Mouse (Mus musculus) neural tube, embryonic 14.5 days (tissue): ENCODE results near the gene Ddost. TPM values are rescaled to one million over a fixed set of nuclear protein-coding genes. Genes with fewer than 3 reads are reported as not detected.
"Not testable (repeated sequence)": the region's sequence is repeated elsewhere in the genome, so short reads cannot be mapped to it uniquely, and the experiment has no call there.

Experiments used
- ATAC-seq: fragments of 200-750 bp; cut with Nextera tagmentation; 2 replicates; pipeline ENCODE4 v1.8.0; 2017; ENCODE audit warnings: low read depth, mild to moderate bottlenecking, moderate TSS enrichment, moderate library complexity
- H3K27ac ChIP-seq: fragments of 300-500 bp; sonication (generic); 2 replicates; pipeline ENCODE4 v1.5.1; 2014; ENCODE audit warnings: low read depth, mild to moderate bottlenecking, control low read depth, low read length, moderate library complexity, mixed read lengths
- H3K27me3 ChIP-seq: fragments of 300-500 bp; sonication (generic); 2 replicates; pipeline ENCODE4 v1.6.1; 2014; ENCODE audit warnings: low read length; ENCODE audit not compliant: control insufficient read depth, insufficient read depth
- H3K36me3 ChIP-seq: fragments of 300-500 bp; sonication (generic); 2 replicates; pipeline ENCODE4 v1.6.1; 2014; ENCODE audit warnings: low read length, mixed read lengths; ENCODE audit not compliant: control insufficient read depth, insufficient read depth
- H3K4me1 ChIP-seq: fragments of 300-500 bp; sonication (generic); 2 replicates; pipeline ENCODE4 v1.6.1; 2014; ENCODE audit warnings: low read length; ENCODE audit not compliant: control insufficient read depth, insufficient read depth
- H3K4me2 ChIP-seq: fragments of 300-500 bp; sonication (generic); 2 replicates; pipeline ENCODE4 v1.6.1; 2014; ENCODE audit warnings: mild to moderate bottlenecking, low read depth, low read length, control low read depth
- H3K4me3 ChIP-seq: fragments of 300-500 bp; sonication (generic); 2 replicates; pipeline ENCODE4 v1.5.1; 2014; ENCODE audit warnings: low read depth, low read length, control low read depth, mixed read lengths
- H3K9ac ChIP-seq: fragments of 300-500 bp; sonication (generic); replicated peaks from 2 replicates; pipeline ENCODE4 v1.6.1; 2014; ENCODE audit warnings: low read depth, mild to moderate bottlenecking, control low read depth, low read length, mixed read lengths
- H3K9me3 ChIP-seq: fragments of 300-500 bp; sonication (generic); 2 replicates; pipeline ENCODE4 v1.6.1; 2016; ENCODE audit warnings: low read length; ENCODE audit not compliant: control insufficient read depth
- WGBS: fragments of 180-500 bp; shearing (Covaris S2); extraction: QIAGEN DNeasy Blood & Tissue Kit; methylation state at CpG from one replicate; pipeline ENCODE4 v1.1.7; 2014; 5-methylcytosine and 5-hydroxymethylcytosine counted together
- polyA plus RNA-seq: library from polyadenylated mRNA; unstranded; fragments of >200 nt; fragmentation: Nextera tagmentation; extraction: Ambion mirVana; gene quantifications from 2 replicates; pipeline ENCODE4 v1.2.1, GENCODE M21; 2014

Ddost gene
- polyA plus RNA-seq, 1 experiment from 2014 or later, result 190 TPM

DNA sequence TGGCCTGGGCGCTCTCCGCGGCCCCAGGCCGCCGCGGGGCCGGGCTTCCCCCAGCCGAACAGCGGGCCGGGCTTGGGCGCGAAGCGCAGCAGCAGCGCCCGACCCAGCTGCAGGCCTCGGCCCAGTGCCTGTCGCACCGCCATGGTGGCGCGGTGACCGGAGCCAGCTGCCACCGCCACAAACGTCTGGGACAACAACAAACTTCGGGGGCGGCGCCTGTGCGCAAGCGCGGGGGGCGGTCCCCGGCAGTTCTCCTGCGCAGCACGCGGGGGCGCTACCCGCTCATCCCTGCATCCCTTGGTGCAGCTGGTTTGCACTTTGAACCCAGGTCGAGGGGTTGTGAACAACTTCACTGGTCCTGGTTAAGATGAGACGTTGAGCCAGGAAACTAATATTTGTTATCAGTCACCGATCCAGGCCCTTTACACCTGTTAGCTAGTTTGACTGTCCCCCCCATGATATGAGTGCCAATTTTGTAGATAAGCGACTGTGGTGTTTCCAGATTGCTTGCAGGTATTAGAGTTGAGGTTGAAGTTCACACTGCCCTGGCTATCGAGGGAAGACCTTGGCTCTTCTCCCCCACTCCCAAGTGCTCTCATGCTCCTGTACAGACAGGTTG is 21.7 kb downstream of the Ddost start, which contains the start of gene Pink1:
TSS of gene Pink1 (minus strand) at position 231 of the 619 bp plus-strand sequence.
- ATAC-seq, result peak; percentile 84
- Histone ChIP-seq H3K9ac (peak within 1 kb of the TSS; percentile 84), H3K4me3 (peak within 1 kb of the TSS; percentile 87), H3K4me2 (peak within 1 kb of the TSS; percentile 53), H3K36me3 (no peaks in the 10 kb centered on the region), H3K9me3 (no peaks in the 10 kb centered on the region), H3K4me1 (peaks cover 11% of the 10 kb centered on the region; the same call in 1 of the 2 replicates), H3K27me3 (no peaks in the 10 kb centered on the region), H3K27ac (peak within 1 kb of the TSS; percentile 92)
- 4% methylated on average over 40 of the region's 41 CpGs for WGBS

- not testable (repeated sequence) for H3K4me2 ChIP-seq, H3K9ac ChIP-seq, H3K27me3 ChIP-seq, H3K9me3 ChIP-seq, H3K36me3 ChIP-seq, H3K27ac ChIP-seq, ATAC-seq, H3K4me3 ChIP-seq
- peaks cover 11% of the 10 kb centered on the region; the same call in 1 of the 2 replicates for H3K4me1 ChIP-seq
- WGBS, result 74% methylated on average over 7 of the region's 12 CpGs
Observed at GRCm38 (mm10) chr4:138327155-138327554, 22.6 kb downstream of the Ddost start.

- Histone ChIP-seq H3K36me3 (no peaks in the 10 kb centered on the region), H3K4me3 (peak overlapping the region; percentile 12; the same call in 1 of the 2 replicates), H3K4me2 (peak overlapping the region; percentile 34), H3K9me3 (no peaks in the 10 kb centered on the region), H3K4me1 (peaks cover 9% of the 10 kb centered on the region; the same call in 1 of the 2 replicates), H3K27me3 (no peaks in the 10 kb centered on the region), H3K9ac (no peak overlapping the region), H3K27ac (no peak overlapping the region)
- ATAC-seq, result no peak
- WGBS, result 66% methylated on average over 7 of the region's 7 CpGs
Observed at GRCm38 (mm10) chr4:138327891-138328470, 23.5 kb downstream of the Ddost start.

- no peak overlapping the region for H3K9ac ChIP-seq
- ATAC-seq, result no peak
Observed at GRCm38 (mm10) chr4:138330264-138330671, 25.7 kb downstream of the Ddost start.

DNA sequence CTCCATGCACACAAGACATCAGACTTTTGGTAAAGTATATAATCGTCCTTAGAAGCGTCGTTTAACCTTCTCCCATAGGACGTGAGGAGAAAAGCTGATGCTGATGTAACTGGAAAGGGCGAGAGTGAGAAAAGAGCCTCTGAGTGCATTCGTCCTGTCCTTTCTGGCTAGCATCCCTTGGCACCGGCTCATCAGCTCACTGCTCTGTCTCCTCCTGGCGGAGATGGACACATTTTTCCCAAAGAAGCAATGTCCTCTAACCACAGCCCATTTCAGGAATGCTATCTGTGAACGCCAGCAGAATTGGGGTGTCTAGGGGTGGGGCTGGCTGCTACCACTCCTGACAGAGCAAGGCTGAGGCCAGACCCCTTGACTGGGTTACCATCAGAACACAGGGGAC is 27.1 kb downstream of the Ddost start:
- H3K9me3 ChIP-seq, result no peaks in the 10 kb centered on the region
- ATAC-seq, result no peak
- 76% methylated on average over 9 of the region's 9 CpGs for WGBS

More at GRCm38 (mm10) chr4:138330264-138330671, 25.7 kb downstream of the Ddost start:
- Histone ChIP-seq H3K36me3 (no peaks in the 10 kb centered on the region), H3K4me2 (no peak overlapping the region), H3K27me3 (no peaks in the 10 kb centered on the region), H3K4me3 (no peak overlapping the region), H3K9me3 (no peaks in the 10 kb centered on the region), H3K4me1 (peaks cover 1% of the 10 kb centered on the region; the same call in 1 of the 2 replicates), H3K27ac (no peak overlapping the region)
- WGBS, result 39% methylated on average over 15 of the region's 15 CpGs

GRCm38 (mm10) chr4:138333135-138333534 is 28.6 kb downstream of the Ddost start:
- 89% methylated on average over 4 of the region's 4 CpGs for WGBS
- Histone ChIP-seq H3K9ac (no peak overlapping the region), H3K9me3 (no peaks in the 10 kb centered on the region), H3K27ac (no peak overlapping the region), H3K27me3 (no peaks in the 10 kb centered on the region), H3K4me1 (no peaks in the 10 kb centered on the region), H3K4me3 (no peak overlapping the region), H3K36me3 (no peaks in the 10 kb centered on the region), H3K4me2 (no peak overlapping the region)
- no peak for ATAC-seq

More for the DNA sequence above, 27.1 kb downstream of the Ddost start:
- Histone ChIP-seq H3K9ac (no peak overlapping the region), H3K4me2 (no peak overlapping the region), H3K27me3 (no peaks in the 10 kb centered on the region), H3K4me3 (no peak overlapping the region), H3K27ac (no peak overlapping the region), H3K4me1 (no peaks in the 10 kb centered on the region), H3K36me3 (no peaks in the 10 kb centered on the region)

DNA sequence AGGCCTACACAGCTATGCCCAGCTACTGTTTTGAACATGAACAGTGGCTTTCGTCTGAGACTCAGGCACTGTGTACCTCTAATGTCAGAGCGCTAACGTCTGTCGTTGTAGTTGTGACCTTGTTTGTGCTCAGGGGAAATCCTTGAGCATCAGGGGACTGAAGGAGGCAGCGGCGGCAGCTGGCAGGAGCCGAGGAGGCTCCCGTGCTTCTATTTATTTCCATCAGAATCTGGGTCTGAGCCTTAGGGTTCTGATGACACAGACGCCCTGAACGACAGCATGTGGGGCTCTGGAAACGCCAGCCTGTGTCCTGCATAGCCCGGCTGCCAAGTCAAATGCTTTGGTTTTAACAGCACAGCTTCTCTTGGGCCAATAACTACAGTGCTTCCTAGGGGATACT is 30.5 kb downstream of the Ddost start:
- H3K27me3 ChIP-seq, result no peaks in the 10 kb centered on the region
- no peaks in the 10 kb centered on the region for H3K36me3 ChIP-seq
- no peak for ATAC-seq

GRCm38 (mm10) chr4:138335648-138336047 is 31.1 kb downstream of the Ddost start:
- Histone ChIP-seq H3K27me3 (no peaks in the 10 kb centered on the region), H3K36me3 (no peaks in the 10 kb centered on the region), H3K9me3 (no peaks in the 10 kb centered on the region), H3K27ac (no peak overlapping the region), H3K9ac (no peak overlapping the region), H3K4me3 (no peak overlapping the region), H3K4me1 (no peaks in the 10 kb centered on the region), H3K4me2 (no peak overlapping the region)
- no peak for ATAC-seq
- WGBS, result 85% methylated on average over 6 of the region's 6 CpGs

More for the DNA sequence above, 30.5 kb downstream of the Ddost start:
- Histone ChIP-seq H3K9ac (no peak overlapping the region), H3K4me1 (no peaks in the 10 kb centered on the region), H3K9me3 (no peaks in the 10 kb centered on the region), H3K4me3 (no peak overlapping the region), H3K4me2 (no peak overlapping the region), H3K27ac (no peak overlapping the region)
- WGBS, result 78% methylated on average over 12 of the region's 12 CpGs

DNA sequence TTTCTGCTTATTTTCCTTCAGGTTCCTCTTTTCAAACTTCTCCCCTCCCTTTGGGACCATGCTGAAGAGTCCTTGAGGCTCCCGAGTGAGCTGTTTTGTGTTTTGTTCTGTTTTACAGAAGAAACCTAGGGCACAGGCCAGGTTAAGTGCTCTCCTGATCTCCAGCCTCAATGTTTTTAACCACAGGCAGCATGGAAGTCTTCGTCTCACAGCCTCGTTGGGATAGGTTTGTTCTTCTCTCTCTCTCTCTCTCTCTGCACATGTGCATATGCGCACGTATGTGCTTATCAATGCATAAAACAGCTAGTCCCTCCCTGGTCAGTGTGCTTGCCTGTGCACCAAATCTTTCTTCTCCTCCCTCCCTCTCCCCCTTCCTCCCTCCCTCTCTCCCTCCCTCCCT is 32.3 kb downstream of the Ddost start:
- H3K9me3 ChIP-seq, result no peaks in the 10 kb centered on the region
- H3K4me1 ChIP-seq, result no peaks in the 10 kb centered on the region
- no peak for ATAC-seq
- H3K4me3 ChIP-seq, result no peak overlapping the region
- no peaks in the 10 kb centered on the region for H3K27me3 ChIP-seq
- no peaks in the 10 kb centered on the region for H3K36me3 ChIP-seq
- H3K9ac ChIP-seq, result no peak overlapping the region
- no peak overlapping the region for H3K27ac ChIP-seq
- H3K4me2 ChIP-seq, result no peak overlapping the region
- WGBS, result 76% methylated on average over 5 of the region's 5 CpGs
